Mouse (Mus musculus) kidney, embryonic 16.5 days (tissue): ENCODE measurements around the gene Map4k2. TPM values are rescaled to one million over a fixed set of nuclear protein-coding genes. Genes with fewer than 3 reads are reported as not detected.
A peak's percentile ranks its signal among the peaks of the same experiment; 100 is the strongest.

ENCODE experiments used
- ATAC-seq: fragments of 200-750 bp; cut with Nextera tagmentation; 2 replicates; pipeline ENCODE4 v1.8.0; 2017; ENCODE audit warnings: moderate TSS enrichment; ENCODE audit not compliant: low FRiP score, low TSS enrichment
- H3K27ac ChIP-seq: fragments of 300-500 bp; sonication (generic); 2 replicates; pipeline ENCODE4 v1.5.1; 2014; ENCODE audit warnings: low read length
- H3K27me3 ChIP-seq: fragments of 300-500 bp; sonication (generic); 2 replicates; pipeline ENCODE4 v1.6.1; 2014; ENCODE audit warnings: low read length, control low read depth, mixed read lengths; ENCODE audit not compliant: insufficient read depth
- H3K36me3 ChIP-seq: fragments of 300-500 bp; sonication (generic); 2 replicates; pipeline ENCODE4 v1.6.1; 2014; ENCODE audit warnings: low read length, control low read depth, mixed read lengths; ENCODE audit not compliant: insufficient read depth
- H3K4me1 ChIP-seq: fragments of 300-500 bp; sonication (generic); 2 replicates; pipeline ENCODE4 v1.6.1; 2014; ENCODE audit warnings: low read length, control low read depth, mixed read lengths; ENCODE audit not compliant: insufficient read depth
- H3K4me2 ChIP-seq: fragments of 300-500 bp; sonication (generic); replicated peaks from 2 replicates; pipeline ENCODE4 v1.6.1; 2014; ENCODE audit warnings: low read depth, low read length
- H3K4me3 ChIP-seq: fragments of 300-500 bp; sonication (generic); 2 replicates; pipeline ENCODE4 v1.5.1; 2014; ENCODE audit warnings: mild to moderate bottlenecking, low read length
- H3K9ac ChIP-seq: fragments of 300-500 bp; sonication (generic); replicated peaks from 2 replicates; pipeline ENCODE4 v1.6.1; 2014; ENCODE audit warnings: low read length
- H3K9me3 ChIP-seq: fragments of 300-500 bp; sonication (generic); 2 replicates; pipeline ENCODE4 v1.6.1; 2016; ENCODE audit warnings: low read length, control low read depth
- WGBS: fragments of 180-500 bp; shearing (Covaris S2); extraction: QIAGEN DNeasy Blood & Tissue Kit; methylation state at CpG from one replicate; pipeline ENCODE4 v1.1.7; 2014; 5-methylcytosine and 5-hydroxymethylcytosine counted together
- polyA plus RNA-seq: library from polyadenylated mRNA; unstranded; fragments of >200 nt; fragmentation: Nextera tagmentation; extraction: Ambion mirVana; gene quantifications from 2 replicates; pipeline ENCODE4 v1.2.1, GENCODE M21; 2015

The Map4k2 gene
- polyA plus RNA-seq, 1 experiment from 2014 or later = 25.9 TPM

GRCm38 (mm10) chr19:6373539-6374400, 32.8 kb downstream of the Map4k2 start:
- peaks cover 87% of the 10 kb centered on the region for H3K36me3 ChIP-seq
- no peaks in the 10 kb centered on the region for H3K27me3 ChIP-seq
- no peak overlapping the region for H3K4me2 ChIP-seq
- 68% methylated on average over 12 of the region's 12 CpGs for WGBS
- peak; percentile 49 for ATAC-seq
- no peak overlapping the region for H3K9ac ChIP-seq
- H3K4me3 ChIP-seq = no peak overlapping the region
- H3K27ac ChIP-seq = no peak overlapping the region
- H3K4me1 ChIP-seq = no peaks in the 10 kb centered on the region
- no peaks in the 10 kb centered on the region for H3K9me3 ChIP-seq

DNA sequence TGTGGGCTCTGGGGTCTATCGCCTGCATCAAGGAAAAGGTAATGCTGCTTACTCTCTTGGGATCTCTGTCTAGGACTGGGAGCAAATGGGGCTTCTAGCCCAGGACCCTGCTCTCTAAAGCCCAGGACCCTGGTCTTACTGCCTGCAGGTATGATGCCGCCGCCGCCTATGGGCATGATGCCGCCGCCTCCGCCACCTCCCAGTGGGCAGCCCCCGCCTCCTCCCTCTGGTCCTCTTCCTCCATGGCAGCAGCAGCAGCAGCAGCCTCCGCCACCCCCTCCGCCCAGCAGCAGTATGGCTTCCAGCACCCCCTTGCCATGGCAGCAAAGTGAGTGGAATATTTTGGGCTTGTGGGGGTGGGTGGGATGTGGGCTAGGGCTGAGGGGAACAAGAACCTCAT, 33.6 kb downstream of the Map4k2 start:
- 96% methylated on average over 9 of the region's 10 CpGs for WGBS
- no peak overlapping the region for H3K9ac ChIP-seq
- H3K4me2 ChIP-seq = no peak overlapping the region
- no peak overlapping the region for H3K27ac ChIP-seq
- peaks cover 82% of the 10 kb centered on the region for H3K36me3 ChIP-seq
- no peaks in the 10 kb centered on the region for H3K9me3 ChIP-seq
- ATAC-seq = 0 out of 2 replicates have a peak, but pooled peaks have one; percentile 5
- no peak overlapping the region for H3K4me3 ChIP-seq
- no peaks in the 10 kb centered on the region for H3K4me1 ChIP-seq
- H3K27me3 ChIP-seq = no peaks in the 10 kb centered on the region

DNA sequence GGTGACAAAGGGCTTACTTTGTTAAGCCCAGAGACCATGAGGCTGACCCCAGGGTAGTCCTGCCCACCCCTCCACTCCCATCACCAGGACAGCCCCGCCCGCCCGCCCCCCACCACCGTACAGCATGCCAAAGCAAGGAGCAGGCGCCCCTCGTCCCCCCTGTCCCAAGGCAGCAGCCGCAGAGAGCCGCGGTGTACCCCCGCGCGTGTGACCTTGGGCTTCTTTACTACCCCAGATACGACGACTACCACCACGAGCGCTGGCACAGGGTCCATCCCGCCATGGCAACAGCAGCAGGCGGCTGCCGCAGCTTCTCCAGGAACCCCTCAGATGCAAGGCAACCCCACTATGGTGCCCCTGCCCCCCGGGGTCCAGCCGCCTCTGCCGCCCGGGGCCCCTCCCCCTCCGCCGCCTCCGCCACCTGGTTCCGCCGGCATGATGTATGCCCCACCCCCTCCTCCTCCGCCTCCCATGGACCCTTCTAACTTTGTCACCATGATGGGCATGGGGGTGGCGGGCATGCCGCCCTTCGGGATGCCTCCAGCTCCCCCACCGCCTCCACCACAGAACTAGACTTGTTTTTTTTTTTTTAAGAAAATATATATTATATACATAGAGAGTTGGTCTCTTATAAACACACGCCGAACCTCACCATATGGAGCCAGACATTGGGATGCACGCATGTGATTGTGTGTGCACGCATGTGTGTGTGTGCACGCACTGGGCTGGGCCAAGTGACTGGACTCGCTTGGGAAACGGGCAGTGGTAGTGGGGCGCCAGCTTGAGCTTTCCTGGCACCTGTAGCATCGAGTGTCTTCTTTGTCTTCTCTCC, 34.7 kb downstream of the Map4k2 start:
- H3K4me2 ChIP-seq = no peak overlapping the region
- H3K27me3 ChIP-seq = no peaks in the 10 kb centered on the region
- no peaks in the 10 kb centered on the region for H3K9me3 ChIP-seq
- no peak overlapping the region for H3K27ac ChIP-seq
- no peak overlapping the region for H3K9ac ChIP-seq
- H3K36me3 ChIP-seq = peaks cover 78% of the 10 kb centered on the region
- WGBS = 89% methylated on average over 39 of the region's 42 CpGs
- no peak overlapping the region for H3K4me3 ChIP-seq
- no peaks in the 10 kb centered on the region for H3K4me1 ChIP-seq
- no peak; the same call in 1 of the 2 replicates for ATAC-seq

DNA sequence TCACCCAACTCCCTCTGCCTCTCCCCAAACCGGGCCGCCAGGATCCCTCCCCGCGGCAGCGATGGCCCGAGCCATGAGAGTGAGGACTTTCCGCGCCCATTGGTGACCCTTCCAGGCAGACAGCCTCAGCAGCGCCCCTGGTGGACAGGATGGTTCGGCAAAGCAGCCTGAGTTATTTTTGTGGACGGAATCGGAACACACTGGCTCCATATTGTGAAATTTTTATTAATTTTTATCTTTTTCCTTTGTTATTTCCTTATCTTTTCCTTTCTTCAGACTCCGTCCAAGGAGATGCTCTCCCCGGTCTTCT, 35.3 kb downstream of the Map4k2 start:
- no peak overlapping the region for H3K9ac ChIP-seq
- WGBS = 83% methylated on average over 14 of the region's 14 CpGs
- H3K4me1 ChIP-seq = no peaks in the 10 kb centered on the region
- no peak overlapping the region for H3K4me2 ChIP-seq
- no peak overlapping the region for H3K4me3 ChIP-seq
- H3K36me3 ChIP-seq = peaks cover 72% of the 10 kb centered on the region
- ATAC-seq = no peak
- H3K27ac ChIP-seq = no peak overlapping the region
- H3K27me3 ChIP-seq = no peaks in the 10 kb centered on the region
- no peaks in the 10 kb centered on the region for H3K9me3 ChIP-seq

GRCm38 (mm10) chr19:6376643-6377042, 35.7 kb downstream of the Map4k2 start:
- Histone ChIP-seq H3K4me3 (no peak overlapping the region), H3K36me3 (peaks cover 68% of the 10 kb centered on the region), H3K4me1 (no peaks in the 10 kb centered on the region), H3K9me3 (no peaks in the 10 kb centered on the region), H3K4me2 (no peak overlapping the region), H3K9ac (no peak overlapping the region), H3K27me3 (no peaks in the 10 kb centered on the region), H3K27ac (no peak overlapping the region)
- WGBS = 80% methylated on average over 2 of the region's 2 CpGs
- no peak for ATAC-seq

GRCm38 (mm10) chr19:6377327-6378040, 36.5 kb downstream of the Map4k2 start:
- 71% methylated on average over 11 of the region's 11 CpGs for WGBS
- H3K4me2 ChIP-seq = no peak overlapping the region
- no peaks in the 10 kb centered on the region for H3K27me3 ChIP-seq
- no peak for ATAC-seq
- H3K36me3 ChIP-seq = peaks cover 60% of the 10 kb centered on the region
- H3K27ac ChIP-seq = no peak overlapping the region
- no peak overlapping the region for H3K4me3 ChIP-seq
- no peaks in the 10 kb centered on the region for H3K9me3 ChIP-seq
- H3K4me1 ChIP-seq = no peaks in the 10 kb centered on the region; the same call in 1 of the 2 replicates
- no peak overlapping the region for H3K9ac ChIP-seq

DNA sequence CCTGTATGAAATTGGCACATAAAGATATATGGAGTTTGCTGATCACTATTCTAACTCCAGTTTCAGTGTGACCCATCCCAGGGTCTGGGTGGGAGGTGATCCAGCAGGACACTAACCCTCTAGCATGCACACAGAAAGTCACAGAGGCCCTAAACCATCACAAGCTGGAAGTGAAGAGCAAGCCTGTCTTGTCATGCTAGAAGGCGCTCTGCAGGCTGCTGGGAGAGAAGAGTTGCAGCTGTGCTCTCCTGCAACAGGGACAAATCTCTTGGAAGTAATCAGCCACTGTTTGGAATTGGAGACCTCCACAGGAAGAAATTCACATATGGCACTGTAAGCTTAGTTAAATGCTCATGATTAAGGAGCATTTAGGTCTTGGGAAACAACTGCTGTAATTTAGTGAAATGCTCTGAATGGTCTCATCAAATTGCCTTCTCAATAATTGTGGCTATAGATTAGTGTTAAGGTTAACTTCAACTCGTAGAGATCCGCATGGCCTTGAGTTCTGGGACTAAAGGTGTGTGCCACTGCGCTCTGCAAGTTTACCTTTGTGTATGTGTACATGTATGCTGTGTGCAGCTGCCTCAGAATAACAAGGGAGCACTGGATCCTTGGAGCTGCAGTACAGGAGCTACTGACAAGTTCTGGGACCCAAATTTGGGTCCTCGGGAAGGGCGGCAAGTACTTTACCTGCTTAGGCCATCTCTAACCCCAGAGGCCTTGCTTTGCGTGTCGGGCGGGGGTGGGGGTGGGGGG, 39.7 kb downstream of the Map4k2 start:
- no peak for ATAC-seq

DNA sequence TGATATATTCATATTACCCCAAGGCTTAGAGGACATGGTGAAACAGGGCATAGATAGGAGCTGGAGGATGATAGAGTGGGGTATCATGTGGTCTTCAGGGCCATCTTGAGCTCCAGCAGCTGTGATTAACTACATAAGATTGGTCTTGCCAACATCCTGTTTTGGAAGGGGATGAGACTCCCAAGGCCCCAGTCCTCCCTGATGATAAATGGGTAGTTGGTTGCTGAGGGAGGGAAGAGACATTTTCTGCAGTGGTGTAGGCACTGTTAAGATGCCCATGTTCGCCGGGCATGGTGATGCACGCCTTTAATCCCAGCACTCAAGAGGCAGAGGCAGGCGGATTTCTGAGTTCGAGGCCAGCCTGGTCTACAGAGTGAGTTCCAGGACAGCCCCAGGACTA, 40.3 kb downstream of the Map4k2 start:
- H3K9me3 ChIP-seq = no peaks in the 10 kb centered on the region
- WGBS = 94% methylated on average over 5 of the region's 5 CpGs
- no peak overlapping the region for H3K27ac ChIP-seq
- H3K4me3 ChIP-seq = no peak overlapping the region
- H3K4me2 ChIP-seq = no peak overlapping the region
- H3K4me1 ChIP-seq = peaks cover 37% of the 10 kb centered on the region
- H3K27me3 ChIP-seq = no peaks in the 10 kb centered on the region
- ATAC-seq = no peak
- peaks cover 24% of the 10 kb centered on the region for H3K36me3 ChIP-seq
- H3K9ac ChIP-seq = no peak overlapping the region

More for the DNA sequence above, 39.7 kb downstream of the Map4k2 start:
- no peak overlapping the region for H3K4me3 ChIP-seq
- H3K36me3 ChIP-seq = peaks cover 31% of the 10 kb centered on the region
- no peak overlapping the region for H3K27ac ChIP-seq
- H3K9me3 ChIP-seq = no peaks in the 10 kb centered on the region
- 91% methylated on average over 9 of the region's 9 CpGs for WGBS
- no peak overlapping the region for H3K9ac ChIP-seq
- H3K4me2 ChIP-seq = no peak overlapping the region
- H3K27me3 ChIP-seq = no peaks in the 10 kb centered on the region
- H3K4me1 ChIP-seq = peaks cover 31% of the 10 kb centered on the region

DNA sequence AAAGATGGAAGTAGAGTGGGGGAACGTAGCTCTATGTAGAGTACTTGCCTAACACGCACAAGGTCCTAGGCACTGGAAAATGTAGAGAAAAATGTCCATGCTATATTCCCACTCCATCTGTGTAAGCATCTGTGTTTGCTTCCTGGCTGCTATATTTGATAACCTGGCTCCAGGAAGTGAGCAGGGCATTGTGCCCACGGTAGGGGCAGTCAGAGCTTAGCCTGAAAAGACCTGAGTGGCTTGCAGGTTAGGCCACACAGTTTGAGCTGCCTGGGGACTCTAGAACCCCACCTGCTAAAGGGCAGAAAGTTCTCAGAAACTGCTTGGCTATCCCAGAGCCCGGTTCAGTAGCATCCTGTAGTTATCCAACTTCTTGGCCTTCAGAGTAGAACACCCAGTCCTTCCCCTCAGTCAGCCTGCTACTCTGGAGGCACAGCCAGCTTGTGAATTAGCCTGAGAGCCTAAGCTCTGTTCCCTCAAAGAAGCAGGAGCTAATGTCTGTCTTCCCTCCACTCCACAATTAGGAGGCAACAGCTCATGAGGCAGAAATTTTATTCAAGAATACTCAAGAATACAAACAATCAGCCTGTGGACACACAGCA, 41.5 kb downstream of the Map4k2 start:
- WGBS = 73% methylated on average over 4 of the region's 4 CpGs
- Histone ChIP-seq H3K36me3 (peaks cover 12% of the 10 kb centered on the region), H3K4me2 (no peak overlapping the region), H3K27ac (peak overlapping the region; percentile 9; the same call in 1 of the 2 replicates), H3K4me1 (peaks cover 45% of the 10 kb centered on the region), H3K4me3 (no peak overlapping the region), H3K9me3 (no peaks in the 10 kb centered on the region), H3K27me3 (no peaks in the 10 kb centered on the region), H3K9ac (no peak overlapping the region)
- ATAC-seq = no peak
